Mouse (Mus musculus): ENCODE results near the gene 2210011C24Rik. TPM values are rescaled to one million over a fixed set of nuclear protein-coding genes. Genes with fewer than 3 reads are reported as not detected.

Gene 2210011C24Rik
- 0.11 TPM in 1 of 2 replicates, not detected in the other for polyA plus RNA-seq (2014; fragmentation: Nextera tagmentation; extraction: Ambion mirVana)

DNA sequence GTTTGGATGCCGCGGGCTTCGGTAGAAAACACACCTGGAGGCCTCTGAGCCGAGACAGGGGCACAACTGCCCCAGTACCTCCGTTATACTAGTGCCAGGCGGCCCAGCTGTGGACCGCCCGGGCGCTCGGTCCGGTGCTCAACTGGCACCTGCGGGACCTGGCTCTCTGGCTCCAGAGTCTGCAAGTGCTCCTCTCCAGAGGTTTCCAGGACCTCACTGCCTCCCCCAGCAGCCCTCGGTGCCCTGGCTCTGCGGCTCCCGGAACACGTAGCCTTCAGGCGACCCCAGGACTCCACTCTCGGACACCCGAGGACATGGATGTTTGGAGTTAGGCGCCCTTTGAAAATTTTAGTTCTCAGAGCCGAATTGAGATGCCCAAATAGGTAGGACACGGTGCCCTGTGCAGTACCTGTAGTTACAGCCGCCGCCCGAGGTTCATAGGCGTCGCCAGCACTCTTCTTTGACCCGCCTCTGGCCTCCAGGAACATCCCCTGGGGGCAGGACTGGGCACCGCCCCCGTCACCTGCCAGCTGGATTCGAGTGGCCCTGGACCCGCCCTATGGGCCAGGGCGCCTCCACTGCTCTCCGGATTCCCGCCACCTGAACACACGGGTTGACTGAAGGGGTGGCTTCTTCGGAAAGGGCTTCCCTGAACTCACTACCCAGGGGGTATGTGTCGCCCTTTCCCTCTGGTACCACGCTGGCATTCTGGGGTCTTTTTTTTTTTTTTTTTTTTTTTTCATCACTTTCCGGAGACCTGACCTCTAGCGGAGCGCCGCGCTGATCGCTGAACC lies at the start of gene 2210011C24Rik:
TSS of gene 2210011C24Rik (minus strand) at position 467 of the 794 bp plus-strand sequence.
- 2% methylated on average over 45 of the region's 45 CpGs for WGBS (ENCODE audit: insufficient replicate concordance)
- Histone ChIP-seq H3K4me3 (ENCODE audit: low read depth, low read length) (peak within 1 kb of the TSS; percentile 53), H3K27ac (ENCODE audit: low read depth, low read length) (no peak within 1 kb of the TSS), H3K9ac (ENCODE audit: low read depth, low read length) (peak within 1 kb of the TSS; percentile 59), H3K4me2 (peak within 1 kb of the TSS; percentile 97), H3K4me1 (ENCODE audit: control insufficient read depth, insufficient read depth, low read length) (peaks cover 19% of the 10 kb centered on the region), H3K27me3 (ENCODE audit: control insufficient read depth, insufficient read depth, low read length) (peaks cover 40% of the 10 kb centered on the region), H3K36me3 (ENCODE audit: control insufficient read depth, insufficient read depth, low read length) (no peaks in the 10 kb centered on the region), H3K9me3 (replicated peaks; ENCODE audit: control insufficient read depth, low read length) (no peaks in the 10 kb centered on the region)
- 0 out of 2 replicates have a peak, but pooled peaks have one; percentile 11 for ATAC-seq (replicated peaks; ENCODE audit: insufficient number of reproducible peaks, low FRiP score, low TSS enrichment)

DNA sequence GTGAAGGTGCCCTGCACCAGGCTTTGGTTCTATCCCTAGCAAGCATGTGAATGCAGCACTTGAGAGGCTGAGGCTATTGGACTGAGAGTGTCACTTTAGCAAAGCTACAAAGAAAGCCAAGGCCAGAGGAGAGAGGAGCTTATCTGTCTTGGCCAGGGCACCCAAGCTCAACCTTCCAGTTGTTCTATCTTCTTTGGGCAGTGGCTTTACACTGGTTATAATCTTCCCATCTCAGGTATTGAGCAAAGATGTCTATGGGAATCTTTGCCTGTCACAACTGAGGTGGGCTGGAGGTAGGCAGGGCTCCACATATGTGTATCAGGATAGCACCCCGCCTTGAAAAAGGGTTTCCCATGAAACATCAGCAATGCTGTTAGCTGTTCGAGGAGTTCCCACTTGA lies 48.3 kb upstream of the 2210011C24Rik start:
- ATAC-seq (replicated peaks; ENCODE audit: insufficient number of reproducible peaks, low FRiP score, low TSS enrichment), result no peak
- 78% methylated on average over 2 of the region's 2 CpGs for WGBS (ENCODE audit: insufficient replicate concordance)
- Histone ChIP-seq H3K36me3 (ENCODE audit: control insufficient read depth, insufficient read depth, low read length) (no peaks in the 10 kb centered on the region), H3K4me2 (no peak overlapping the region), H3K4me1 (ENCODE audit: control insufficient read depth, insufficient read depth, low read length) (no peaks in the 10 kb centered on the region), H3K9ac (ENCODE audit: low read depth, low read length) (no peak overlapping the region), H3K9me3 (replicated peaks; ENCODE audit: control insufficient read depth, low read length) (no peaks in the 10 kb centered on the region), H3K27ac (ENCODE audit: low read depth, low read length) (no peak overlapping the region), H3K4me3 (ENCODE audit: low read depth, low read length) (no peak overlapping the region), H3K27me3 (ENCODE audit: control insufficient read depth, insufficient read depth, low read length) (no peaks in the 10 kb centered on the region)

DNA sequence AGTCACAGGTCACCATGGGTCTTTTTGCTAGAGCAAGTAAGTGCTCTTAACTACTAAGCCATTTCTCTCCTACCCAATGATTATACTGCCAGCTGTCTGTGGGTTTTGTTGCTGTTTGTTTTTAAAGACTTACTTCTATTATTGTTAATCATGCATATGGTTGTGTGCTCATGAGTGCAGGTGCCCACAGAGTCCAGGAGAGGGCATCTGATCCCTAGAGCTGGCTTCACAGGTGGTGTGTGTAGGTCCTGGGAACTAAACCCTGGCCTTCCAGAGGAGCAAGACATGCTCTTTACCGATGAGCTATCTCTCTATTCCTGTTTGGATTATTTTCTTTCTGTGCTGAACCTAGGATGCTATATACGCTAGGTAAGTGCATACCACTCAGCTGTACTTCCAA lies 47.3 kb upstream of the 2210011C24Rik start:
- Histone ChIP-seq H3K27ac (ENCODE audit: low read depth, low read length) (no peak overlapping the region), H3K27me3 (ENCODE audit: control insufficient read depth, insufficient read depth, low read length) (no peaks in the 10 kb centered on the region), H3K4me3 (ENCODE audit: low read depth, low read length) (no peak overlapping the region), H3K4me1 (ENCODE audit: control insufficient read depth, insufficient read depth, low read length) (no peaks in the 10 kb centered on the region), H3K4me2 (no peak overlapping the region), H3K36me3 (ENCODE audit: control insufficient read depth, insufficient read depth, low read length) (no peaks in the 10 kb centered on the region), H3K9me3 (replicated peaks; ENCODE audit: control insufficient read depth, low read length) (no peaks in the 10 kb centered on the region), H3K9ac (ENCODE audit: low read depth, low read length) (no peak overlapping the region)
- 81% methylated on average over 2 of the region's 2 CpGs for WGBS (ENCODE audit: insufficient replicate concordance)
- no peak for ATAC-seq (replicated peaks; ENCODE audit: insufficient number of reproducible peaks, low FRiP score, low TSS enrichment)

DNA sequence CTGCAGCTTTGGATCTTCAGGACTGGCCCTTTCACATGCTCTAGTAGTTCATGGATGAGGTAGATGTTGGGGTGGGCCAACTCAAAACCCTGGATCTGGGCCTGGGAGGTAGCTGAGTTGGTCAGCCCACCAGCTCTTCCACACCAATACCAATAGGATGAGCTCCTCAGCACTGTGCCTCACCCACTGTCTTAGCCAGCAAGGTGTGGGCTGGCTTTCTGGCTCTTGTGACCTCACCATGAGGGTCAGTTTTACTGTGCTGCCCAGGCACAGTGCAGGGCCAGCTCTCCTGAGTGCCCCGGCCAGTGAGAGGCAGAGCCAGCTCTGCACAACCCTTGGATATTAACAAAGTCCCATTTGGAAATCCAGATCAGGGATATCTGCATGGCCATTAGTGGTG lies 45.9 kb upstream of the 2210011C24Rik start:
- 80% methylated on average over 1 of the region's 1 CpGs for WGBS (ENCODE audit: insufficient replicate concordance)
- 0 out of 2 replicates have a peak, but pooled peaks cover under 1% of the 10 kb centered on the region for H3K4me1 ChIP-seq (ENCODE audit: control insufficient read depth, insufficient read depth, low read length)
- H3K9me3 ChIP-seq (replicated peaks; ENCODE audit: control insufficient read depth, low read length), result no peaks in the 10 kb centered on the region
- H3K4me2 ChIP-seq, result no peak overlapping the region
- no peak overlapping the region for H3K27ac ChIP-seq (ENCODE audit: low read depth, low read length)
- H3K36me3 ChIP-seq (ENCODE audit: control insufficient read depth, insufficient read depth, low read length), result no peaks in the 10 kb centered on the region
- no peak overlapping the region for H3K9ac ChIP-seq (ENCODE audit: low read depth, low read length)
- no peak overlapping the region for H3K4me3 ChIP-seq (ENCODE audit: low read depth, low read length)
- no peak for ATAC-seq (replicated peaks; ENCODE audit: insufficient number of reproducible peaks, low FRiP score, low TSS enrichment)
- H3K27me3 ChIP-seq (ENCODE audit: control insufficient read depth, insufficient read depth, low read length), result no peaks in the 10 kb centered on the region

DNA sequence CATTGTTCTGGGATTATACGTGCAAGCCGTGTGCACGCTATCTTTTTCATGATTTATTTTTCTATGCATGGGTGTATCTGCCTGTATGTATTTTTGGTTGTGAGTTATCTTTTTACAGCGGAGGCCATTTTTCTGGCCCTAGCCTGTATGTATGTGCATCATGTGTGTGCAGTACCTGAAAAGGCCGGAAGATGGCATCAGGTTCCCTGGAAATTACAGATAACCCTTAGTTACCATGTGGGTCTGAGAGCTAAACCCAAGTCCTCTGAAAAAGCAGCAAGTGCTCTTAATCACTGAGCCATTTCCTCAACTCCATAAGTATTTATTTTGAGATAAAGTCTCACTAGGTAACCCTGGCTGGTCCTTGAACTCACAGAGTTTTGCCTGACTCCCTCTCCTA lies 41.3 kb upstream of the 2210011C24Rik start:
- Histone ChIP-seq H3K9me3 (replicated peaks; ENCODE audit: control insufficient read depth, low read length) (no peaks in the 10 kb centered on the region), H3K36me3 (ENCODE audit: control insufficient read depth, insufficient read depth, low read length) (no peaks in the 10 kb centered on the region), H3K4me2 (no peak overlapping the region), H3K4me3 (ENCODE audit: low read depth, low read length) (no peak overlapping the region), H3K27ac (ENCODE audit: low read depth, low read length) (no peak overlapping the region), H3K27me3 (ENCODE audit: control insufficient read depth, insufficient read depth, low read length) (no peaks in the 10 kb centered on the region), H3K4me1 (ENCODE audit: control insufficient read depth, insufficient read depth, low read length) (peaks cover 9% of the 10 kb centered on the region; the same call in 1 of the 2 replicates), H3K9ac (ENCODE audit: low read depth, low read length) (no peak overlapping the region)
- ATAC-seq (replicated peaks; ENCODE audit: insufficient number of reproducible peaks, low FRiP score, low TSS enrichment), result no peak
- WGBS (ENCODE audit: insufficient replicate concordance), result 87% methylated on average over 5 of the region's 5 CpGs

DNA sequence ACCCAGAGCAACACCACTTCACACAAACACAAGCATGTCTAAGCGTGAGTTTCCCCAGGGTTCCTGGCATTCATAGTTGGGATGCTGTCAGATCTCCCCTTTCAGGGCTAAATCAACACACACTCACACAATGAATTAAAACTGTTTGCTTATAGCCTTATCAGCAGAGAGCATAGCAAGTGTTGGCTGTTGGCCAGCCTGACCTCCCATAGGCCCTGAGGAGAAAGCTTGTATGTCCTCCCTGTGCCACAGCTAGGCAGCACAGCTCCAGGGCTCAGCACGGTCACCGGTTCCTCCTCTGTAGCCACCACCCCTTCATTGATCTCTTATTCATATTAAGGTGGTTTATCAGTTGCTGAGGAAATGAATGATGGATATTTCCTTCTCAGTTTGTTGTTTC lies 40.8 kb upstream of the 2210011C24Rik start:
- Histone ChIP-seq H3K9me3 (replicated peaks; ENCODE audit: control insufficient read depth, low read length) (no peaks in the 10 kb centered on the region), H3K4me3 (ENCODE audit: low read depth, low read length) (no peak overlapping the region), H3K4me2 (no peak overlapping the region), H3K4me1 (ENCODE audit: control insufficient read depth, insufficient read depth, low read length) (peaks cover 9% of the 10 kb centered on the region; the same call in 1 of the 2 replicates), H3K27ac (ENCODE audit: low read depth, low read length) (0 out of 2 replicates have a peak overlapping the region, but pooled peaks have one; percentile 22), H3K36me3 (ENCODE audit: control insufficient read depth, insufficient read depth, low read length) (no peaks in the 10 kb centered on the region), H3K27me3 (ENCODE audit: control insufficient read depth, insufficient read depth, low read length) (no peaks in the 10 kb centered on the region), H3K9ac (ENCODE audit: low read depth, low read length) (no peak overlapping the region)
- peak; percentile 63; the same call in 1 of the 2 replicates for ATAC-seq (replicated peaks; ENCODE audit: insufficient number of reproducible peaks, low FRiP score, low TSS enrichment)
- WGBS (ENCODE audit: insufficient replicate concordance), result 56% methylated on average over 3 of the region's 3 CpGs

DNA sequence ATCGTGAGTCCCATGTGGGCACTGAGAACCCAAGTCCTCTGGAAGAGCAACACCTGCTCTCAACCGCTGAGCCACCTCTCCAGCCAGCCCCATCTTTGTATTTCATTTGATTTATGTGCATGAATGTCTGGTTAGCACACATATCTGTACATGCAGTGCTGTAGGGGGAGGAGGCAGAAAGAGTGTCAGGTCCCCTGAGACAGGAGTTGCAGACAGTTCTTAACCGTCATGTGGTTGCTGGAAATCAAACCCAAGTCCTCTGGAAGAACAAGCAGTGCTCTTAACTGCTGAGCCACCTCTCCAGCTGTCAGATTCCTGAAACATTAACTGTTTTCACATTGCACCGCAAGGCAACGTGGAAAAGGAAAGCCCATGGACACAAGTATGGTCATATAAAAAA lies 36.2 kb upstream of the 2210011C24Rik start:
- Histone ChIP-seq H3K4me2 (no peak overlapping the region), H3K27me3 (ENCODE audit: control insufficient read depth, insufficient read depth, low read length) (peaks cover 21% of the 10 kb centered on the region), H3K27ac (ENCODE audit: low read depth, low read length) (no peak overlapping the region), H3K4me1 (ENCODE audit: control insufficient read depth, insufficient read depth, low read length) (peaks cover 9% of the 10 kb centered on the region; the same call in 1 of the 2 replicates), H3K36me3 (ENCODE audit: control insufficient read depth, insufficient read depth, low read length) (no peaks in the 10 kb centered on the region), H3K9ac (ENCODE audit: low read depth, low read length) (no peak overlapping the region), H3K9me3 (replicated peaks; ENCODE audit: control insufficient read depth, low read length) (no peaks in the 10 kb centered on the region), H3K4me3 (ENCODE audit: low read depth, low read length) (no peak overlapping the region)
- ATAC-seq (replicated peaks; ENCODE audit: insufficient number of reproducible peaks, low FRiP score, low TSS enrichment), result no peak
- WGBS (ENCODE audit: insufficient replicate concordance), result 66% methylated on average over 5 of the region's 5 CpGs

DNA sequence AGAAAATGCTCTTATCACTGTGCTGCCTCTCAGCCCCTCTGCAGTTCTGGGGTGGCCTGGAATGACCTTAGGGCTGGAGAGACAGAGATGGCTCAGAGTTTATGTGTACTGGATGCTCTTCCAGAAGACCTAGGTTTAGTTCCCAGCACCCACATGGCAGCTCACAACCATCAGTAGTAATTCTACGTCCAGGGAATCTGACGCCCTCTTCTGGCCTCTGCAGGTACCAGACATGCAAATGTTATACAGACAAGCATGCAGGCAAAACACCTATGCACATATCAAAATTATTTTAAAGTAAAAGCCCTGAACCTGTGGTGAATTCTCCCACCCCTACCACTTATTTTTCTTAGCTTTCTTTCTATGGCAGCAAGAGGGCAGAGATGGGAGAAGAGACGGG lies 34.5 kb upstream of the 2210011C24Rik start:
- 76% methylated on average over 3 of the region's 3 CpGs for WGBS (ENCODE audit: insufficient replicate concordance)
- ATAC-seq (replicated peaks; ENCODE audit: insufficient number of reproducible peaks, low FRiP score, low TSS enrichment), result no peak
- peaks cover 3% of the 10 kb centered on the region; the same call in 1 of the 2 replicates for H3K4me1 ChIP-seq (ENCODE audit: control insufficient read depth, insufficient read depth, low read length)
- no peak overlapping the region for H3K27ac ChIP-seq (ENCODE audit: low read depth, low read length)
- no peaks in the 10 kb centered on the region for H3K9me3 ChIP-seq (replicated peaks; ENCODE audit: control insufficient read depth, low read length)
- H3K27me3 ChIP-seq (ENCODE audit: control insufficient read depth, insufficient read depth, low read length), result peaks cover 34% of the 10 kb centered on the region
- no peak overlapping the region for H3K9ac ChIP-seq (ENCODE audit: low read depth, low read length)
- no peak overlapping the region for H3K4me3 ChIP-seq (ENCODE audit: low read depth, low read length)
- no peaks in the 10 kb centered on the region for H3K36me3 ChIP-seq (ENCODE audit: control insufficient read depth, insufficient read depth, low read length)
- H3K4me2 ChIP-seq, result no peak overlapping the region
